Mouse (Mus musculus) testis, postnatal 10 days (tissue): ENCODE measurements at regions not wholly inside any gene's neighbourhood (a gene's known extent, or its start where the extent isn't known, plus 50 kb on each side); places are given as distances from the start of the nearest gene placed in this dataset.

Source experiments
- DNase-seq: peaks from one replicate; pipeline ENCODE4 v3.0.0; 2021; ENCODE audit warnings: low spot score

GRCm38 (mm10) chr5:64739311-64740261 lies 63.6 kb upstream of the Klf3 start:
- no peak for DNase-seq

GRCm38 (mm10) chr5:64744041-64744440 lies 59.1 kb upstream of the Klf3 start:
- no peak for DNase-seq

- no peak for DNase-seq
Measured at GRCm38 (mm10) chr5:64744455-64744854, 58.7 kb upstream of the Klf3 start.

GRCm38 (mm10) chr5:64747461-64747860 lies 55.7 kb upstream of the Klf3 start:
- no peak for DNase-seq

GRCm38 (mm10) chr5:64749415-64750166 lies 53.6 kb upstream of the Klf3 start:
- no peak for DNase-seq

- no peak for DNase-seq
Measured at GRCm38 (mm10) chr5:64750406-64750805, 52.8 kb upstream of the Klf3 start.

GRCm38 (mm10) chr5:64750976-64751656 lies 52.1 kb upstream of the Klf3 start:
- no peak for DNase-seq

GRCm38 (mm10) chr5:64753142-64753750 lies 49.9 kb upstream of the Klf3 start:
- no peak for DNase-seq
